Mouse (Mus musculus): ENCODE measurements at regions not wholly inside any gene's neighbourhood (a gene's known extent, or its start where the extent isn't known, plus 50 kb on each side); places are given as distances from the start of the nearest gene placed in this dataset.

GRCm38 (mm10) chr1:14487708-14488127 is 1605.4 kb downstream of the 4930444P10Rik start:
- TF ChIP-seq EP300 (IDR thresholded peaks at IDR 0.05; ENCODE audit: low read depth) (no peak), CTCF (IDR thresholded peaks at IDR 0.05; ENCODE audit: low read depth) (no peak)
- no peak overlapping the region for H3K4me3 ChIP-seq (ENCODE audit: insufficient read depth in 1 of 2, low read depth in 2 of 2, low read length in 2 of 2)
- no peaks in the 10 kb centered on the region for H3K36me3 ChIP-seq (replicated peaks; ENCODE audit: control insufficient read depth, insufficient read depth, low read depth)
- H3K9me3 ChIP-seq (ENCODE audit: control insufficient read depth, low read length) = no peaks in the 10 kb centered on the region
- H3K4me2 ChIP-seq (ENCODE audit: low read depth) = no peak overlapping the region
- peaks cover 3 to 12% of the 10 kb centered on the region in 2 experiments; a peak in 3 of 4 replicates for H3K4me1 ChIP-seq (replicated peaks; ENCODE audit: control insufficient read depth in 2 of 2, insufficient read depth in 2 of 2, low read length in 1 of 2)
- no peak overlapping the region for H3K9ac ChIP-seq (replicated peaks)
- DNase-seq (ENCODE audit: low read depth in 3 of 3, low spot score in 3 of 3) = no peak
- H3K27ac ChIP-seq = no peak overlapping the region
- H3K27me3 ChIP-seq (ENCODE audit: control insufficient read depth, insufficient read depth, low read length) = no peaks in the 10 kb centered on the region
- 19% methylated on average over 4 of the region's 4 CpGs for WGBS (ENCODE audit: insufficient replicate concordance)
- no peak for ATAC-seq (ENCODE audit: insufficient read depth)

GRCm38 (mm10) chr1:14485746-14486145 is 1607.4 kb downstream of the 4930444P10Rik start:
- ATAC-seq (ENCODE audit: insufficient read depth) (no peak), DNase-seq (ENCODE audit: low read depth in 3 of 3, low spot score in 3 of 3) (no peak)
- no peak overlapping the region for H3K9ac ChIP-seq (replicated peaks)
- no peaks in the 10 kb centered on the region for H3K9me3 ChIP-seq (ENCODE audit: control insufficient read depth, low read length)
- no peak overlapping the region for H3K4me3 ChIP-seq (ENCODE audit: insufficient read depth in 1 of 2, low read depth in 2 of 2, low read length in 2 of 2)
- H3K27ac ChIP-seq = no peak overlapping the region
- no peaks in the 10 kb centered on the region for H3K36me3 ChIP-seq (replicated peaks; ENCODE audit: control insufficient read depth, insufficient read depth, low read depth)
- no peak overlapping the region for H3K4me2 ChIP-seq (ENCODE audit: low read depth)
- WGBS (ENCODE audit: insufficient replicate concordance) = 31% methylated on average over 2 of the region's 2 CpGs
- TF ChIP-seq EP300 (IDR thresholded peaks at IDR 0.05; ENCODE audit: low read depth) = no peak
- TF ChIP-seq CTCF (IDR thresholded peaks at IDR 0.05; ENCODE audit: low read depth) = no peak
- peaks cover 3 to 12% of the 10 kb centered on the region in 2 experiments; a peak in 3 of 4 replicates for H3K4me1 ChIP-seq (replicated peaks; ENCODE audit: control insufficient read depth in 2 of 2, insufficient read depth in 2 of 2, low read length in 1 of 2)
- no peaks in the 10 kb centered on the region for H3K27me3 ChIP-seq (ENCODE audit: control insufficient read depth, insufficient read depth, low read length)

GRCm38 (mm10) chr1:14484121-14484916 is 1608.8 kb downstream of the 4930444P10Rik start:
- H3K9ac ChIP-seq (replicated peaks) = no peak overlapping the region
- ATAC-seq (ENCODE audit: insufficient read depth) (peak; percentile 98), DNase-seq (ENCODE audit: low read depth in 3 of 3, low spot score in 3 of 3) (peak; percentile 66 to 68 (median 68))
- 42% methylated on average over 6 of the region's 6 CpGs for WGBS (ENCODE audit: insufficient replicate concordance)
- no peak overlapping the region for H3K4me2 ChIP-seq (ENCODE audit: low read depth)
- TF ChIP-seq EP300 (IDR thresholded peaks at IDR 0.05; ENCODE audit: low read depth) (peak; percentile 84), CTCF (IDR thresholded peaks at IDR 0.05; ENCODE audit: low read depth) (no peak)
- H3K36me3 ChIP-seq (replicated peaks; ENCODE audit: control insufficient read depth, insufficient read depth, low read depth) = no peaks in the 10 kb centered on the region
- H3K27me3 ChIP-seq (ENCODE audit: control insufficient read depth, insufficient read depth, low read length) = no peaks in the 10 kb centered on the region
- H3K9me3 ChIP-seq (ENCODE audit: control insufficient read depth, low read length) = no peaks in the 10 kb centered on the region
- H3K27ac ChIP-seq = peak overlapping the region; percentile 9; the same call in 1 of the 2 replicates
- peaks cover 3 to 12% of the 10 kb centered on the region in 2 experiments; a peak in 3 of 4 replicates for H3K4me1 ChIP-seq (replicated peaks; ENCODE audit: control insufficient read depth in 2 of 2, insufficient read depth in 2 of 2, low read length in 1 of 2)
- no peak overlapping the region for H3K4me3 ChIP-seq (ENCODE audit: insufficient read depth in 1 of 2, low read depth in 2 of 2, low read length in 2 of 2)

GRCm38 (mm10) chr1:14472294-14472693 is 1620.8 kb downstream of the 4930444P10Rik start:
- H3K9ac ChIP-seq (replicated peaks) = no peak overlapping the region
- H3K9me3 ChIP-seq (ENCODE audit: control insufficient read depth, low read length) = no peaks in the 10 kb centered on the region
- no peaks in the 10 kb centered on the region for H3K4me1 ChIP-seq (replicated peaks; ENCODE audit: control insufficient read depth in 2 of 2, insufficient read depth in 2 of 2, low read length in 1 of 2)
- WGBS (ENCODE audit: insufficient replicate concordance) = 42% methylated on average over 3 of the region's 3 CpGs
- DNase-seq (ENCODE audit: low read depth in 3 of 3, low spot score in 3 of 3) (no peak), ATAC-seq (ENCODE audit: insufficient read depth) (no peak)
- H3K27me3 ChIP-seq (ENCODE audit: control insufficient read depth, insufficient read depth, low read length) = no peaks in the 10 kb centered on the region
- H3K27ac ChIP-seq = no peak overlapping the region
- TF ChIP-seq EP300 (IDR thresholded peaks at IDR 0.05; ENCODE audit: low read depth) (no peak), CTCF (IDR thresholded peaks at IDR 0.05; ENCODE audit: low read depth) (no peak)
- H3K4me2 ChIP-seq (ENCODE audit: low read depth) = no peak overlapping the region
- H3K4me3 ChIP-seq (ENCODE audit: insufficient read depth in 1 of 2, low read depth in 2 of 2, low read length in 2 of 2) = no peak overlapping the region
- H3K36me3 ChIP-seq (replicated peaks; ENCODE audit: control insufficient read depth, insufficient read depth, low read depth) = no peaks in the 10 kb centered on the region

GRCm38 (mm10) chr1:14471551-14471950 is 1621.6 kb downstream of the 4930444P10Rik start:
- H3K36me3 ChIP-seq (replicated peaks; ENCODE audit: control insufficient read depth, insufficient read depth, low read depth) = no peaks in the 10 kb centered on the region
- DNase-seq (ENCODE audit: low read depth in 3 of 3, low spot score in 3 of 3) = no peak
- H3K4me1 ChIP-seq (replicated peaks; ENCODE audit: control insufficient read depth in 2 of 2, insufficient read depth in 2 of 2, low read length in 1 of 2) = no peaks in the 10 kb centered on the region
- no peaks in the 10 kb centered on the region for H3K9me3 ChIP-seq (ENCODE audit: control insufficient read depth, low read length)
- no peak overlapping the region for H3K9ac ChIP-seq (replicated peaks)
- 45% methylated on average over 2 of the region's 2 CpGs for WGBS (ENCODE audit: insufficient replicate concordance)
- ATAC-seq (ENCODE audit: insufficient read depth) = no peak
- no peak overlapping the region for H3K4me3 ChIP-seq (ENCODE audit: insufficient read depth in 1 of 2, low read depth in 2 of 2, low read length in 2 of 2)
- no peak for TF ChIP-seq EP300 (IDR thresholded peaks at IDR 0.05; ENCODE audit: low read depth)
- TF ChIP-seq CTCF (IDR thresholded peaks at IDR 0.05; ENCODE audit: low read depth) = no peak
- H3K27ac ChIP-seq = no peak overlapping the region
- H3K27me3 ChIP-seq (ENCODE audit: control insufficient read depth, insufficient read depth, low read length) = no peaks in the 10 kb centered on the region
- H3K4me2 ChIP-seq (ENCODE audit: low read depth) = no peak overlapping the region
